Mouse (Mus musculus): Measurements from ENCODE around the gene Ccl6. TPM values are rescaled to one million over a fixed set of nuclear protein-coding genes. Genes with fewer than 3 reads are reported as not detected.

The Ccl6 gene
- polyA plus RNA-seq, 1 experiment, result 2.8 TPM

DNA sequence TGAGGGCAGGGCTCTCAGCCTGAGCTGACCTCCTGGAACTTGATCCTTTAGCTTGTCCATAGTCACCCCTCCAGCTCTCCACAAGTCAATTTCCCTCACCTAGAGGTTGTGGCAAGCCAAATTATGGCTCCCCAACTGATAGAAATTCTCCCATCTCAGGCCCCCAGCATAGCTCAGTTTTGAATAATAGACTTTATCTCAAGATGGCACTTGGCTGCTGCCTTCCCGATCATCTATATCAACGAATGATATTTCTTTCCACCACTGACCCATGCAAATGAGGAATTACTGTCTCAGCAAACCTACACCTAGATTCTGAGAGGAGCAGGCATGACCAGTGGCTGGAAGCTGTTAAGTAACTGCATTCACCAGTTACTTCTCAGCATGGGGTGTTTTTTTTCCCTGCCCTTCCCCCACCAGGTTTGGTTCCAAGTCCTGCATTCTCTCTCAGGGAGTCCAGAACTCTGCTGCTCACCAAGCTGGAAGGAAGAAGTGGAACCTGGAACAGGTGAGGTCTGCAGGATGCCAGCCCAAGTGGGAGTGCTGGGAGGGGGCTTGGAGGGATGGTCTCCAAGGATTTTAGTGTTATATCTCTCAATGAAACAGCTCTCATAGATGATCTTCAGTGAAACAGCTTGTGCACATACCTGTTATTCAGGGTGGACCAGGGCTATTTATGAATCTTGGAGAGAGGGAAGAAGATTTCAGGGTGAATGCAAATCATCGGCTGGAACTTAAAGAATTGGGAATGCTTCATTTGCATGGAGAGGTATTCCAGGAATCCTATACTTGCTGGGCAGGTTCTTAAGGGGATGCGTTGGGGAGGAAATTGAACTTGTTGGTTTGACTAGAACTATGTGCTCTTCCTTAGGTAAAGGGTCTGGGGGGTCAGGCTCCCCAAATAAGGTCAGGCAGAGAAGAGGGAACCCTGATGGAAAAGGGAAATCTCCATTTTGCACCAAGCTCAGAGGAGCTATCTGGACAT lies 11.0 kb downstream of the Ccl6 start:
- Histone ChIP-seq H3K27ac (ENCODE audit: insufficient read depth, low read length) (no peak overlapping the region), H3K4me3 (ENCODE audit: insufficient read depth, low read length) (no peak overlapping the region), H3K4me1 (ENCODE audit: control insufficient read depth, insufficient read depth, low read length) (no peaks in the 10 kb centered on the region)
- TF ChIP-seq CTCF (IDR thresholded peaks at IDR 0.05; ENCODE audit: extremely low read depth, insufficient read depth, low read length) (no peak), POLR2A (IDR thresholded peaks at IDR 0.05; ENCODE audit: extremely low read depth, insufficient read depth, low read length) (no peak)

- H3K27ac ChIP-seq (ENCODE audit: insufficient read depth, low read length), result no peak overlapping the region
- no peak for TF ChIP-seq CTCF (IDR thresholded peaks at IDR 0.05; ENCODE audit: extremely low read depth, insufficient read depth, low read length)
- TF ChIP-seq POLR2A (IDR thresholded peaks at IDR 0.05; ENCODE audit: extremely low read depth, insufficient read depth, low read length), result no peak
- no peak overlapping the region for H3K4me3 ChIP-seq (ENCODE audit: insufficient read depth, low read length)
- no peaks in the 10 kb centered on the region for H3K4me1 ChIP-seq (ENCODE audit: control insufficient read depth, insufficient read depth, low read length)
These were observed 12.1 kb downstream of the Ccl6 start for GRCm38 (mm10) chr11:83580699-83581232.

- no peaks in the 10 kb centered on the region for H3K4me1 ChIP-seq (ENCODE audit: control insufficient read depth, insufficient read depth, low read length)
- H3K27ac ChIP-seq (ENCODE audit: insufficient read depth, low read length), result no peak overlapping the region
- H3K4me3 ChIP-seq (ENCODE audit: insufficient read depth, low read length), result no peak overlapping the region
- TF ChIP-seq POLR2A (IDR thresholded peaks at IDR 0.05; ENCODE audit: extremely low read depth, insufficient read depth, low read length), result no peak
- TF ChIP-seq CTCF (IDR thresholded peaks at IDR 0.05; ENCODE audit: extremely low read depth, insufficient read depth, low read length), result no peak
These were observed 13.9 kb downstream of the Ccl6 start for GRCm38 (mm10) chr11:83578999-83579398.

GRCm38 (mm10) chr11:83578186-83578760 lies 14.6 kb downstream of the Ccl6 start, which contains the start of gene Ccl9:
Ccl9 (minus strand) TSS chr11:83578636.
- Histone ChIP-seq H3K27ac (ENCODE audit: insufficient read depth, low read length) (no peak within 1 kb of the TSS), H3K4me1 (ENCODE audit: control insufficient read depth, insufficient read depth, low read length) (no peaks in the 10 kb centered on the region), H3K4me3 (ENCODE audit: insufficient read depth, low read length) (no peak within 1 kb of the TSS)
- TF ChIP-seq POLR2A (IDR thresholded peaks at IDR 0.05; ENCODE audit: extremely low read depth, insufficient read depth, low read length) (no peak), CTCF (IDR thresholded peaks at IDR 0.05; ENCODE audit: extremely low read depth, insufficient read depth, low read length) (no peak)

- Histone ChIP-seq H3K4me1 (ENCODE audit: control insufficient read depth, insufficient read depth, low read length) (no peaks in the 10 kb centered on the region), H3K27ac (ENCODE audit: insufficient read depth, low read length) (no peak overlapping the region), H3K4me3 (ENCODE audit: insufficient read depth, low read length) (no peak overlapping the region)
- TF ChIP-seq POLR2A (IDR thresholded peaks at IDR 0.05; ENCODE audit: extremely low read depth, insufficient read depth, low read length) (no peak), CTCF (IDR thresholded peaks at IDR 0.05; ENCODE audit: extremely low read depth, insufficient read depth, low read length) (no peak)
These were observed 15.8 kb downstream of the Ccl6 start for GRCm38 (mm10) chr11:83576927-83577555.

DNA sequence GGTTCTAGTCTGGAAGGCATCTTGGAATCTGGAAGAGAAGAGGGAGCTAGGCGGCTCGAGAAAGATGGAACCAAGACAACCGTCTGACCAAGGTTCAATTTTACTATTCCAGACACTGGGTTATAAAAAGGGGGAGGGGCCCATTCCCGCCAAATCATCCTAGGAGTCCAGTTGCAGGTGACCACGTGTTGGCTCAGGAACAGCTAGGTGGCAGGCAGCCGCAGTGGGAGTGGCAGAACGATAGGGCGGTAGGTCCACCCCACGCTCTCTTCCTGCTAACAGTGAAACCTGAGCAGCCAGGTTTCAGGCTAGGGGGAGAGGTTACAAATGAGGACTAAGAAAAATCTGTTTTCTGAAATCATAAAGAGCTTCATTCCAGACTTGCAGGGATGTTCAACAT lies 20.1 kb downstream of the Ccl6 start:
- Histone ChIP-seq H3K4me1 (ENCODE audit: control insufficient read depth, insufficient read depth, low read length) (no peaks in the 10 kb centered on the region), H3K4me3 (ENCODE audit: insufficient read depth, low read length) (no peak overlapping the region), H3K27ac (ENCODE audit: insufficient read depth, low read length) (no peak overlapping the region)
- TF ChIP-seq CTCF (IDR thresholded peaks at IDR 0.05; ENCODE audit: extremely low read depth, insufficient read depth, low read length), result no peak
- no peak for TF ChIP-seq POLR2A (IDR thresholded peaks at IDR 0.05; ENCODE audit: extremely low read depth, insufficient read depth, low read length)

DNA sequence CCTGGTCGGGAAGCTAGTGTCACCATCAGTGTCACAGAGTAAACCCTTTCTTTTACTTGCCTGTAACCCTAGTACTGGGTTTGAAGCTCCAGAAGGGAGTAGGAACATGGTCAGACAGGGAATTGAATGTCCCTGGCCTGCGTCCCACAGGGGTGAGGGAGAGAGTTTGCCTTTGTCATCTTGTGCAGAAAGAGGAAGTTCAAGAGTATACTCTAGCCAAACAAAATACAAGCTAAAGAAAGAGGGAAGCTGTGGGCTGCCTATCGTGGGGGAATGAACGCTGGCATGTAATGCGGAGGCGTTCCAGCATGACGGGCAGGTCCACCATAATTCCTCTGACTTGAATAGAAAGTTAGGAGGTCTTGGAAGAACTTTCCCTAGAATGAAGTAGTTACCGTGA lies 20.7 kb downstream of the Ccl6 start:
- Histone ChIP-seq H3K4me3 (ENCODE audit: insufficient read depth, low read length) (no peak overlapping the region), H3K27ac (ENCODE audit: insufficient read depth, low read length) (no peak overlapping the region), H3K4me1 (ENCODE audit: control insufficient read depth, insufficient read depth, low read length) (no peaks in the 10 kb centered on the region)
- TF ChIP-seq CTCF (IDR thresholded peaks at IDR 0.05; ENCODE audit: extremely low read depth, insufficient read depth, low read length) (no peak), POLR2A (IDR thresholded peaks at IDR 0.05; ENCODE audit: extremely low read depth, insufficient read depth, low read length) (no peak)

GRCm38 (mm10) chr11:83570189-83570588 lies 22.7 kb downstream of the Ccl6 start:
- Histone ChIP-seq H3K4me1 (ENCODE audit: control insufficient read depth, insufficient read depth, low read length) (no peaks in the 10 kb centered on the region), H3K27ac (ENCODE audit: insufficient read depth, low read length) (no peak overlapping the region), H3K4me3 (ENCODE audit: insufficient read depth, low read length) (no peak overlapping the region)
- no peak for TF ChIP-seq POLR2A (IDR thresholded peaks at IDR 0.05; ENCODE audit: extremely low read depth, insufficient read depth, low read length)

- TF ChIP-seq POLR2A (IDR thresholded peaks at IDR 0.05; ENCODE audit: extremely low read depth, insufficient read depth, low read length) (no peak), CTCF (IDR thresholded peaks at IDR 0.05; ENCODE audit: extremely low read depth, insufficient read depth, low read length) (no peak)
- no peaks in the 10 kb centered on the region for H3K4me1 ChIP-seq (ENCODE audit: control insufficient read depth, insufficient read depth, low read length)
- no peak overlapping the region for H3K27ac ChIP-seq (ENCODE audit: insufficient read depth, low read length)
- no peak overlapping the region for H3K4me3 ChIP-seq (ENCODE audit: insufficient read depth, low read length)
These were observed 23.6 kb downstream of the Ccl6 start for GRCm38 (mm10) chr11:83569249-83569648.

All from cortical plate, adult 2 months (tissue).